Mouse (Mus musculus): Measurements from ENCODE around the gene Gtf3c2. TPM values are rescaled to one million over a fixed set of nuclear protein-coding genes. Genes with fewer than 3 reads are reported as not detected.

Gene Gtf3c2
- polyA plus RNA-seq, 1 experiment from 2014 or later = 68.0 TPM

- peak within 1 kb of the TSS; percentile 26 for H3K4me3 ChIP-seq (replicated peaks; ENCODE audit: low read depth, low read length)
- H3K36me3 ChIP-seq (ENCODE audit: control insufficient read depth, insufficient read depth, low read length) = peaks cover 2% of the 10 kb centered on the region
- H3K27me3 ChIP-seq (ENCODE audit: control insufficient read depth, insufficient read depth, low read length) = peaks cover 45% of the 10 kb centered on the region
- WGBS = 1% methylated on average over 52 of the region's 52 CpGs
- H3K9ac ChIP-seq (replicated peaks; ENCODE audit: low read length) = no peak within 1 kb of the TSS; the same call in 1 of the 2 replicates
- no peak for ATAC-seq (ENCODE audit: low FRiP score, low TSS enrichment)
- no peaks in the 10 kb centered on the region for H3K9me3 ChIP-seq (ENCODE audit: control insufficient read depth, low read length)
- peak within 1 kb of the TSS; percentile 50 for H3K4me2 ChIP-seq (ENCODE audit: low read length)
- 0 out of 2 replicates have a peak, but pooled peaks cover 2% of the 10 kb centered on the region for H3K4me1 ChIP-seq (ENCODE audit: control insufficient read depth, insufficient read depth, low read length)
- peak; percentile 36 for DNase-seq
- no peak within 1 kb of the TSS for H3K27ac ChIP-seq (replicated peaks; ENCODE audit: low read depth, low read length)
These were observed 41.5 kb downstream of the Gtf3c2 start, which contains the start of gene Ucn for GRCm38 (mm10) chr5:31138241-31138967. Gene Ucn, minus strand, starts transcription at chr5:31138829.

- Histone ChIP-seq H3K4me2 (ENCODE audit: low read length) (peak overlapping the region; percentile 50), H3K27ac (replicated peaks; ENCODE audit: low read depth, low read length) (no peak overlapping the region), H3K9ac (replicated peaks; ENCODE audit: low read length) (no peak overlapping the region), H3K27me3 (ENCODE audit: control insufficient read depth, insufficient read depth, low read length) (peaks cover 45% of the 10 kb centered on the region), H3K36me3 (ENCODE audit: control insufficient read depth, insufficient read depth, low read length) (no peaks in the 10 kb centered on the region; the same call in 1 of the 2 replicates), H3K9me3 (ENCODE audit: control insufficient read depth, low read length) (no peaks in the 10 kb centered on the region), H3K4me3 (replicated peaks; ENCODE audit: low read depth, low read length) (peak overlapping the region; percentile 26), H3K4me1 (ENCODE audit: control insufficient read depth, insufficient read depth, low read length) (0 out of 2 replicates have a peak, but pooled peaks cover 2% of the 10 kb centered on the region)
- ATAC-seq (ENCODE audit: low FRiP score, low TSS enrichment) = no peak
- DNase-seq = no peak
- 1% methylated on average over 13 of the region's 13 CpGs for WGBS
These were observed 42.3 kb downstream of the Gtf3c2 start for GRCm38 (mm10) chr5:31137658-31138057.

GRCm38 (mm10) chr5:31136730-31137424, 43.1 kb downstream of the Gtf3c2 start:
- peak overlapping the region; percentile 26; the same call in 1 of the 2 replicates for H3K4me3 ChIP-seq (replicated peaks; ENCODE audit: low read depth, low read length)
- 0 out of 2 replicates have a peak, but pooled peaks cover 2% of the 10 kb centered on the region for H3K4me1 ChIP-seq (ENCODE audit: control insufficient read depth, insufficient read depth, low read length)
- 1% methylated on average over 33 of the region's 33 CpGs for WGBS
- H3K9ac ChIP-seq (replicated peaks; ENCODE audit: low read length) = no peak overlapping the region
- H3K27me3 ChIP-seq (ENCODE audit: control insufficient read depth, insufficient read depth, low read length) = peaks cover 45% of the 10 kb centered on the region
- H3K4me2 ChIP-seq (ENCODE audit: low read length) = peak overlapping the region; percentile 50
- H3K9me3 ChIP-seq (ENCODE audit: control insufficient read depth, low read length) = no peaks in the 10 kb centered on the region
- DNase-seq (peak; percentile 7), ATAC-seq (ENCODE audit: low FRiP score, low TSS enrichment) (no peak)
- no peak overlapping the region for H3K27ac ChIP-seq (replicated peaks; ENCODE audit: low read depth, low read length)
- H3K36me3 ChIP-seq (ENCODE audit: control insufficient read depth, insufficient read depth, low read length) = no peaks in the 10 kb centered on the region; the same call in 1 of the 2 replicates

GRCm38 (mm10) chr5:31126050-31126449, 53.9 kb downstream of the Gtf3c2 start:
- H3K27me3 ChIP-seq (ENCODE audit: control insufficient read depth, insufficient read depth, low read length) = no peaks in the 10 kb centered on the region
- no peak overlapping the region for H3K27ac ChIP-seq (replicated peaks; ENCODE audit: low read depth, low read length)
- no peak overlapping the region for H3K4me3 ChIP-seq (replicated peaks; ENCODE audit: low read depth, low read length)
- H3K4me2 ChIP-seq (ENCODE audit: low read length) = no peak overlapping the region
- no peak overlapping the region for H3K9ac ChIP-seq (replicated peaks; ENCODE audit: low read length)
- H3K36me3 ChIP-seq (ENCODE audit: control insufficient read depth, insufficient read depth, low read length) = no peaks in the 10 kb centered on the region
- DNase-seq (no peak), ATAC-seq (ENCODE audit: low FRiP score, low TSS enrichment) (no peak)
- H3K4me1 ChIP-seq (ENCODE audit: control insufficient read depth, insufficient read depth, low read length) = no peaks in the 10 kb centered on the region
- WGBS = 40% methylated on average over 5 of the region's 5 CpGs
- no peaks in the 10 kb centered on the region for H3K9me3 ChIP-seq (ENCODE audit: control insufficient read depth, low read length)

- H3K9me3 ChIP-seq (ENCODE audit: control insufficient read depth, low read length) = no peaks in the 10 kb centered on the region
- no peak for DNase-seq
- no peaks in the 10 kb centered on the region for H3K4me1 ChIP-seq (ENCODE audit: control insufficient read depth, insufficient read depth, low read length)
- H3K4me2 ChIP-seq (ENCODE audit: low read length) = no peak overlapping the region
- no peak for ATAC-seq (ENCODE audit: low FRiP score, low TSS enrichment)
- no peak overlapping the region for H3K9ac ChIP-seq (replicated peaks; ENCODE audit: low read length)
- H3K27me3 ChIP-seq (ENCODE audit: control insufficient read depth, insufficient read depth, low read length) = no peaks in the 10 kb centered on the region
- H3K27ac ChIP-seq (replicated peaks; ENCODE audit: low read depth, low read length) = no peak overlapping the region
- H3K4me3 ChIP-seq (replicated peaks; ENCODE audit: low read depth, low read length) = no peak overlapping the region
- 48% methylated on average over 2 of the region's 2 CpGs for WGBS
- H3K36me3 ChIP-seq (ENCODE audit: control insufficient read depth, insufficient read depth, low read length) = no peaks in the 10 kb centered on the region
These were observed 56.5 kb downstream of the Gtf3c2 start for GRCm38 (mm10) chr5:31123481-31123880.

GRCm38 (mm10) chr5:31121111-31121510, 58.8 kb downstream of the Gtf3c2 start:
- H3K4me1 ChIP-seq (ENCODE audit: control insufficient read depth, insufficient read depth, low read length) = no peaks in the 10 kb centered on the region
- no peak overlapping the region for H3K4me2 ChIP-seq (ENCODE audit: low read length)
- H3K9me3 ChIP-seq (ENCODE audit: control insufficient read depth, low read length) = no peaks in the 10 kb centered on the region
- ATAC-seq (ENCODE audit: low FRiP score, low TSS enrichment) = no peak
- no peak overlapping the region for H3K4me3 ChIP-seq (replicated peaks; ENCODE audit: low read depth, low read length)
- DNase-seq = no peak
- no peaks in the 10 kb centered on the region for H3K27me3 ChIP-seq (ENCODE audit: control insufficient read depth, insufficient read depth, low read length)
- WGBS = 89% methylated on average over 8 of the region's 8 CpGs
- no peak overlapping the region for H3K27ac ChIP-seq (replicated peaks; ENCODE audit: low read depth, low read length)
- H3K36me3 ChIP-seq (ENCODE audit: control insufficient read depth, insufficient read depth, low read length) = no peaks in the 10 kb centered on the region
- no peak overlapping the region for H3K9ac ChIP-seq (replicated peaks; ENCODE audit: low read length)

- Histone ChIP-seq H3K4me3 (replicated peaks; ENCODE audit: low read depth, low read length) (no peak overlapping the region), H3K9ac (replicated peaks; ENCODE audit: low read length) (no peak overlapping the region), H3K4me2 (ENCODE audit: low read length) (no peak overlapping the region), H3K36me3 (ENCODE audit: control insufficient read depth, insufficient read depth, low read length) (no peaks in the 10 kb centered on the region), H3K27me3 (ENCODE audit: control insufficient read depth, insufficient read depth, low read length) (no peaks in the 10 kb centered on the region), H3K27ac (replicated peaks; ENCODE audit: low read depth, low read length) (no peak overlapping the region), H3K4me1 (ENCODE audit: control insufficient read depth, insufficient read depth, low read length) (no peaks in the 10 kb centered on the region), H3K9me3 (ENCODE audit: control insufficient read depth, low read length) (no peaks in the 10 kb centered on the region)
- 34% methylated on average over 10 of the region's 10 CpGs for WGBS
- ATAC-seq (ENCODE audit: low FRiP score, low TSS enrichment) (no peak), DNase-seq (no peak)
These were observed 63.0 kb downstream of the Gtf3c2 start for GRCm38 (mm10) chr5:31116912-31117311.

- WGBS = 57% methylated on average over 3 of the region's 3 CpGs
- DNase-seq (no peak), ATAC-seq (ENCODE audit: low FRiP score, low TSS enrichment) (no peak)
- no peak within 1 kb of the TSS for H3K4me3 ChIP-seq (replicated peaks; ENCODE audit: low read depth, low read length)
- no peak within 1 kb of the TSS for H3K4me2 ChIP-seq (ENCODE audit: low read length)
- H3K36me3 ChIP-seq (ENCODE audit: control insufficient read depth, insufficient read depth, low read length) = no peaks in the 10 kb centered on the region
- H3K27ac ChIP-seq (replicated peaks; ENCODE audit: low read depth, low read length) = no peak within 1 kb of the TSS
- no peaks in the 10 kb centered on the region for H3K27me3 ChIP-seq (ENCODE audit: control insufficient read depth, insufficient read depth, low read length)
- H3K4me1 ChIP-seq (ENCODE audit: control insufficient read depth, insufficient read depth, low read length) = no peaks in the 10 kb centered on the region
- no peak within 1 kb of the TSS for H3K9ac ChIP-seq (replicated peaks; ENCODE audit: low read length)
- H3K9me3 ChIP-seq (ENCODE audit: control insufficient read depth, low read length) = no peaks in the 10 kb centered on the region
These were observed 63.6 kb downstream of the Gtf3c2 start, which contains the start of gene Trim54 for GRCm38 (mm10) chr5:31116354-31116753. Gene Trim54, plus strand, starts transcription at chr5:31116712.
